Mouse (Mus musculus) limb, embryonic 12.5 days (tissue): ENCODE data around the gene Mbnl1. TPM values are rescaled to one million over a fixed set of nuclear protein-coding genes. Genes with fewer than 3 reads are reported as not detected.
A peak's percentile ranks its signal among the peaks of the same experiment; 100 is the strongest.

Experiments
- ATAC-seq: fragments of 200-750 bp; cut with Nextera tagmentation; 2 replicates; pipeline ENCODE4 v1.8.0; 2017; ENCODE audit warnings: low read depth, moderate TSS enrichment; ENCODE audit not compliant: insufficient number of reproducible peaks, insufficient read depth, low FRiP score, low TSS enrichment
- H3K27ac ChIP-seq: fragments of 300-500 bp; sonication (generic); 2 replicates; pipeline ENCODE4 v1.5.1; 2016; ENCODE audit warnings: mild to moderate bottlenecking, moderate library complexity
- H3K27me3 ChIP-seq: fragments of 300-500 bp; sonication (generic); 2 replicates; pipeline ENCODE4 v1.6.1; 2016; ENCODE audit warnings: mild to moderate bottlenecking, moderate library complexity
- H3K36me3 ChIP-seq: fragments of 300-500 bp; sonication (generic); 2 replicates; pipeline ENCODE4 v1.6.1; 2016; ENCODE audit warnings: mild to moderate bottlenecking, moderate library complexity
- H3K4me1 ChIP-seq: fragments of 300-500 bp; sonication (generic); replicated peaks from 2 replicates; pipeline ENCODE4 v1.6.1; 2016
- H3K4me2 ChIP-seq: fragments of 300-500 bp; sonication (generic); 2 replicates; pipeline ENCODE4 v1.6.1; 2016; ENCODE audit warnings: mild to moderate bottlenecking, moderate library complexity
- H3K4me3 ChIP-seq: fragments of 300-500 bp; sonication (generic); replicated peaks from 2 replicates; pipeline ENCODE4 v1.5.1; 2016; ENCODE audit warnings: mild to moderate bottlenecking
- H3K9ac ChIP-seq: fragments of 300-500 bp; sonication (generic); replicated peaks from 2 replicates; pipeline ENCODE4 v1.6.1; 2016; ENCODE audit warnings: mild to moderate bottlenecking, moderate library complexity
- H3K9me3 ChIP-seq: fragments of 300-500 bp; sonication (generic); 2 replicates; pipeline ENCODE4 v1.6.1; 2016; ENCODE audit warnings: mild to moderate bottlenecking, moderate library complexity
- WGBS: fragments of 180-500 bp; shearing (Covaris S2); methylation state at CpG from one replicate; pipeline ENCODE4 v1.1.7; 2016; 5-methylcytosine and 5-hydroxymethylcytosine counted together
- polyA plus RNA-seq: library from polyadenylated mRNA; unstranded; fragments of >200 nt; fragmentation: Nextera tagmentation; extraction: Ambion mirVana; gene quantifications from 2 replicates; pipeline ENCODE4 v1.2.1, GENCODE M21; 2016

Mbnl1 gene
- polyA plus RNA-seq, 1 experiment from 2014 or later, result 61.2 TPM

DNA sequence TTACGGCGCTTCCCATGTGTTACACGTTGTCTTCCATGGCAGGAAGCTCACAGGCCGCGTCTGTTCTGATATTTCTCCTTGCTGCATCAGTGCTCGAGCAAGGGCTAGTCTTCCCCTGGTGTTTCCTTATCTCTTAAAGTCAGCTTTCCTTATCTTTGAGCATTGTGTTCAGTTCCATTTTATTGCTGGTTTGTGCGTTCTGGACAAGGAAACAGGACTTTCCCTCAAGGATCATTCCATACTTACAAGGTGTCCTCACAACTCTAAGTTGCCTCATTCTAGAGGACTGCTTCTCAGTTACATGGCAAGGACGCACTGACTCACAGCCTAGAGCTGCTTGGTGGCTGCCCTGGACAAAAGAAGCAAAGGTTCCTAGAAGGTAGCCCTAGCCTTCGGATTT is 101.6 kb downstream of the Mbnl1 start:
- no peak for ATAC-seq
- H3K27me3 ChIP-seq, result no peaks in the 10 kb centered on the region
- H3K4me3 ChIP-seq, result no peak overlapping the region
- peaks cover 32% of the 10 kb centered on the region for H3K4me1 ChIP-seq
- H3K4me2 ChIP-seq, result no peak overlapping the region
- no peaks in the 10 kb centered on the region for H3K9me3 ChIP-seq
- H3K27ac ChIP-seq, result no peak overlapping the region
- H3K9ac ChIP-seq, result no peak overlapping the region
- 85% methylated on average over 9 of the region's 9 CpGs for WGBS
- H3K36me3 ChIP-seq, result no peaks in the 10 kb centered on the region

DNA sequence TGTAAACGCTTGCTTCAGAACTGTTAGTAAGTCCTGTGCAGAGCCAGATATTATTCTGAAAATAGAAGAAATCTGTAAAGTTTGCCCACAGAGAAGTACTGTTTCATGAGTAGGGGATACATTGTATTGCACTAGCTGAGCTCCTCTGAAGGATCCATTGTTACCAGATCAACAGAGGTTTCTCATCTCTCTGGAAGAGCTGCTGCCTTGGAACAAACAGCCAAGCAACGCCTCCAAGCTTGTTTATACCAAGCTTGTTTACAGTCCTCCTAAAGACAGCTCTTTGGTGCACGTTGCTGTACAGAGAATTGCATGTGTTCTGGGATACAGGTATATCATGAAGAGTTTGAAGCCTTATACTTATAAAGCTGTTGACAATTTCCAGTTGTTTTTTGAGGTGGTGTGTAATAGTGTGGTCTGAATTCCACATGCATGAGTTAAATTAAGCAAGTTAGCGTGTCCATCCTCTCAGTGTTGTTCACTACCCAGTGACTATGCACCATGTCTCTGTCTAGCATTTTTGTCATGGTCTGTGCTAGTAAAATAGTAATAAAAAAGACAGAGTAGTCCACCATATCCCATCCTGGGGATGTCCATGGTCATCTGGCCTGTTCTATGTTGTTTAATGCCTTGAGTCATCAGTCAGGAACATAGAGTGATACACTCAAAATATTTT is 102.4 kb downstream of the Mbnl1 start:
- no peak overlapping the region for H3K9ac ChIP-seq
- no peak overlapping the region for H3K27ac ChIP-seq
- H3K4me3 ChIP-seq, result no peak overlapping the region
- H3K9me3 ChIP-seq, result no peaks in the 10 kb centered on the region
- peaks cover 32% of the 10 kb centered on the region for H3K4me1 ChIP-seq
- H3K27me3 ChIP-seq, result no peaks in the 10 kb centered on the region
- ATAC-seq, result no peak
- H3K4me2 ChIP-seq, result no peak overlapping the region
- no peaks in the 10 kb centered on the region for H3K36me3 ChIP-seq
- WGBS, result 73% methylated on average over 4 of the region's 4 CpGs

DNA sequence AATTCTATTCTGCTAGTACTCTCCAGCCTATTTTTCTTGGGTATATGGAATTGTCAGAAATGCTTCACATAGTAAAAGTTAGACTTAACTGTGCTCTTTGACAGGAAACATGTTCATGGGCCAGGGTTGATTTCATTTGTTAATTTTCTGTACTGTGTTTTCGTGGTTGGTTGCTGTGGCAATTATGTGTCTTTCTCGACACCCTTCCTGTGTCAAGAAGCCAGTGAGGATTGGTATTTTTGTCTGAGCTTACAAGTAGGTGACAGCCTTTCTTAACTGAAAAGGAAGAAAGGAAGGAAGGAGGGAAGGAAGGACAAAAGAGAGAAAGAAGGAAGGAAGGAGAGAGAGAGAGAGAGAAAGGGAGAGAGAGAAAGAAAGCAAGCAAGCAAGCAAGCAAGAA is 103.3 kb downstream of the Mbnl1 start:
- Histone ChIP-seq H3K4me1 (peaks cover 41% of the 10 kb centered on the region), H3K9me3 (no peaks in the 10 kb centered on the region), H3K36me3 (no peaks in the 10 kb centered on the region), H3K4me3 (no peak overlapping the region), H3K9ac (no peak overlapping the region), H3K27me3 (no peaks in the 10 kb centered on the region), H3K27ac (0 out of 2 replicates have a peak overlapping the region, but pooled peaks have one; percentile 53), H3K4me2 (no peak overlapping the region)
- 57% methylated on average over 2 of the region's 2 CpGs for WGBS
- ATAC-seq, result no peak

DNA sequence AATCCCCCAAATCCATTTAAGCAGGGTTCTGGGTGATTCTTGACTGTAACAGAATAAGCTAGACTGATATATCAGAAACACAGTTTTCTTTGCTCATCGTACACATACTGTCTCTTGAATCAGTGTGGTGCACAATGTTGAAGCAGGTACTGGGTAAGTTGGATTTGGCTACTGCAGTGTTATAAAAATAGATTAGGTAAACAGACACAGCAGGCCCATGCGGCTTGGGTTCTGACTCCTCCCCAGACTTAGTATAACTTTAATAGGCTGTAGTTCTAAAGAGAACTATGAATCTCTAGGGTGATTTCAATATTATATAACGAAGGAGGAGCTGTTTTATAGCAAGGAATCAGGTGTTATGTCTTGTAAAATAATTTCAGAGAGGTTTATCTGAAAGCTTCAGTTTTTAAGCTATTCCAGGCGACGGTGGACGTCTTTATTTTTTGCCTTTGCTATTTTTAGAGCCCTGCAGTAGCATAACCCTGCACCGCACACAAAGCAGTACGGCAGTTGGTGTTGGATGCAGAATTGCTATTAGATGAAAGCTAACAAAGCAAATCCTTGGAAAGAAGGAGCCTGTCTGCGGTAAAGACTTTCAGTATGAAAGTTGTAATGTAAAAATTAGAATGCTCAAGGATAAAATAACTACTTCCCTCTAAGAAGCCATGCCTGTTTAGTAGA is 103.9 kb downstream of the Mbnl1 start:
- Histone ChIP-seq H3K27me3 (no peaks in the 10 kb centered on the region), H3K9ac (no peak overlapping the region), H3K4me1 (peaks cover 43% of the 10 kb centered on the region), H3K36me3 (no peaks in the 10 kb centered on the region), H3K9me3 (no peaks in the 10 kb centered on the region), H3K4me3 (no peak overlapping the region), H3K27ac (0 out of 2 replicates have a peak overlapping the region, but pooled peaks have one; percentile 53), H3K4me2 (no peak overlapping the region)
- 44% methylated on average over 9 of the region's 9 CpGs for WGBS
- ATAC-seq, result no peak

DNA sequence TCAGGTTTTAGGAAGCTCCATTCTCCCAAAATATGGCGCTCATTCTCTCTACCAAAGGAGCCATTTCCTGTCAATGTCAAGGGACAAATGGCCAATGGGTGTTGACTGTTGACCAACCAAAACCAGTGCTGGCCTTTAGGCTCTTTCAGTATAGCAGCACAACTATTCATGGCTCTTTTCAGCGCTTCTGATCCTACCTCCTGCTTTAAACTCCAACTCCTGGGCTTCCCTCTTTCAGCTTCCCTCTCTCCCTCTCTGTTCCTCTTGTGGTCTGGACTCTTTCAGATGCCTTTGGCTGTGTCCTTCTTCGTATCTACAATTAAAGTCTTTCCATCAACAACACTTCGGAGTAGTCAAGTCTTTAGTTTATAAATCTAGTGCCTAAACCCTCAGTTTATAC is 107.2 kb downstream of the Mbnl1 start:
- WGBS, result 85% methylated on average over 4 of the region's 4 CpGs
- peaks cover 57% of the 10 kb centered on the region for H3K4me1 ChIP-seq
- no peak overlapping the region for H3K27ac ChIP-seq
- H3K4me2 ChIP-seq, result no peak overlapping the region
- H3K27me3 ChIP-seq, result no peaks in the 10 kb centered on the region
- no peaks in the 10 kb centered on the region for H3K9me3 ChIP-seq
- ATAC-seq, result no peak
- no peak overlapping the region for H3K9ac ChIP-seq
- H3K4me3 ChIP-seq, result no peak overlapping the region
- no peaks in the 10 kb centered on the region for H3K36me3 ChIP-seq

DNA sequence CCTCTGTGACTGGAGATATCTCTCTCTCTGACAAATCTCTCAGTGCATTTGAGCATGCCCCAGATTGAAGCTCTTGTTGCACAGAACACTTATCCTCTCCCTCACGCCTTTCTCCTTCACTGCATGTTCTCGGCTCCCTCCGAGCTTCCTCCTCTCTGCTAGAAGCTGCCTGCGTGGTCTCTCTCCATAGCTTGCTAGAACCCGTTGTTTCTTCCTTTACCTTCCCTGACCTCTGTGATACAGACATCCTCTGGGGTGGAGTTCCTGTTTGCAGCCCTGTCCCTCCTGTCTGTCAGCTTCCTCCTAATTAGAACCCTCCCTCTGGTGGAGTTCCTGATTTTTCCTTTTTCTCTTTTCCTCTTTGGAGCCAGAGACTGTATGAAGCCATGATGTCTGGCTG is 108.1 kb downstream of the Mbnl1 start:
- Histone ChIP-seq H3K4me1 (peaks cover 50% of the 10 kb centered on the region), H3K9ac (no peak overlapping the region), H3K4me3 (no peak overlapping the region), H3K27me3 (no peaks in the 10 kb centered on the region), H3K36me3 (no peaks in the 10 kb centered on the region), H3K4me2 (no peak overlapping the region), H3K27ac (no peak overlapping the region), H3K9me3 (no peaks in the 10 kb centered on the region)
- no peak for ATAC-seq
- 44% methylated on average over 5 of the region's 5 CpGs for WGBS

DNA sequence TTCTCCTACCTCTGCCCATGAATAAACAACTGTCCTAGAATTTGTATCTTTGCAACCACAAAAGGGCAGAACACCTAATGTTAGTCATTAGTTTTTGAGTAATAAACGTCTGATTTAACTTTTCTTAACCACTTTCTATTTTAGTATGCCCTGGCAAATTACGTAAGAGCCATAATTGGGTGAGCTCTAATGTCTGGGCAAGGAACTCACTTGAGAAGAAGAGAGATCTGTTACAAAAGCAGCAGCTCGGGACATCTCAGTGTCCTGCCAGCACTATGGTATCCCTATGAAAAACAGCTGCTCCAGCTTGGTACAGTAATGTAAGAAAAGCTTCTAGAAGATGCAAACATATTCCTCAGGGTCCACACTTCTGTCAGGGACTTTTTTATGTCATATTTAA is 109.5 kb downstream of the Mbnl1 start:
- H3K27ac ChIP-seq, result no peak overlapping the region; the same call in 1 of the 2 replicates
- H3K9ac ChIP-seq, result no peak overlapping the region
- H3K4me3 ChIP-seq, result no peak overlapping the region
- H3K4me1 ChIP-seq, result peaks cover 50% of the 10 kb centered on the region
- H3K9me3 ChIP-seq, result no peaks in the 10 kb centered on the region
- no peak for ATAC-seq
- H3K27me3 ChIP-seq, result no peaks in the 10 kb centered on the region
- WGBS, result 22% methylated on average over 3 of the region's 3 CpGs
- H3K36me3 ChIP-seq, result no peaks in the 10 kb centered on the region
- H3K4me2 ChIP-seq, result no peak overlapping the region

DNA sequence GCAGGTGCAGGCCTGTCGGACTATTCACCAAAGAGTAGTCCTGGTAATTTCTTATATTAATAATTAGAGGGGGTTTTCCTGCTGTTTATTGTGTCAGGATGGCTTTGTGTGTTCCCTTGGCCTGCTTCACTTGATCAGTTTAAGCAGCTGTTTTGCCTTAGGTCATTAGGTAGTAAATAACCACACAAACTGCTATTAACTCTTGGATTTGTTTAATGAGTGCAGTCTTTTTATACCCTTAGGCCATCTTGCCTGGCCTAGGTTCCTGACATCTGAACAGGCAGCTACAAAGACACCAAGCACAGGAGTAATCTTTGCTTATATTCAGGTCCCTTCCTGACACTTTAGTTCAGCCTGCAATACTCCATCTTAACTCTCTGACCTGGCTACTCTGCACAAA is 110.0 kb downstream of the Mbnl1 start:
- 29% methylated on average over 1 of the region's 1 CpGs for WGBS
- no peak overlapping the region for H3K9ac ChIP-seq
- ATAC-seq, result no peak
- H3K27me3 ChIP-seq, result no peaks in the 10 kb centered on the region
- H3K9me3 ChIP-seq, result no peaks in the 10 kb centered on the region
- no peak overlapping the region for H3K4me3 ChIP-seq
- peaks cover 49% of the 10 kb centered on the region for H3K4me1 ChIP-seq
- no peak overlapping the region for H3K4me2 ChIP-seq
- H3K27ac ChIP-seq, result 0 out of 2 replicates have a peak overlapping the region, but pooled peaks have one; percentile 56
- H3K36me3 ChIP-seq, result no peaks in the 10 kb centered on the region

DNA sequence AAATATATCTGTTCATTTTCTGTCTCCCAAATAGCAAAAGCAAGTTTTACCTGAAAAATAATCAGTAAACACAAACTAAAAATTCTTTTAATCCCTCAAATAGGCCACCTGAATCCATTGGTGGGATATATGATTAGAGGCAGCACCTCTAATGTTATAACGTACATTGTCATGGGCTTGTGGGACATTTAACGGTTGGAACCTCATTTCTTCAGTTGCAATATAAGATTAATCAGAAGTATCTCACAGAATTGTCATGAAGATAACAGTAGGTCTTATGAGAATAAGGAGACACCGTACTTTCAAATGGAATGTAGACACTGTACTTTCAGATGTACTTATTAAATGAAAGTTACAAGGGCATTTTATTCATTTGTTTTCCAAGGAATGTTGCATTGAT is 112.1 kb downstream of the Mbnl1 start:
- Histone ChIP-seq H3K4me1 (peaks cover 53% of the 10 kb centered on the region), H3K4me2 (no peak overlapping the region), H3K27ac (no peak overlapping the region), H3K9me3 (no peaks in the 10 kb centered on the region), H3K27me3 (no peaks in the 10 kb centered on the region), H3K4me3 (no peak overlapping the region), H3K9ac (no peak overlapping the region), H3K36me3 (no peaks in the 10 kb centered on the region)
- no peak for ATAC-seq
- 92% methylated on average over 3 of the region's 3 CpGs for WGBS

DNA sequence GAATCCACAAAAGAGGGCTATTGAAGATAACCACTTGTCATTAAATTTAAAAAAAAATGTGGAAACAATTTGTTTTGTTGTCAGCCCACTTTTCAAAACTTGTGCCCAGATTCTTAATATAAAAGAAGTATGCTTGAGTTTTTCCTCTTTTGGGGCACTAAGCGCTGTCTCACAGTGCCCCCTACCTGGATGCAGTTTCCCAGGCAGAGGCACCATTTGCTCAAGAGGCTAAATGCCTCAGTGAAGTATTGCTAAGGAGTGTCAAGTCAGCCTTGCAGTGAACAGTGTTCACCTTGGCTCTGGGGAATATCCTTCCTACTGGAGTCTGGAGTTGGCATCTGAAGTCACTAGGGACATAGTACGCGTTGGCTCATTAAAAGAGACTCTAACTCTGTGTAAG is 113.4 kb downstream of the Mbnl1 start:
- Histone ChIP-seq H3K4me1 (peaks cover 50% of the 10 kb centered on the region), H3K36me3 (no peaks in the 10 kb centered on the region), H3K4me2 (no peak overlapping the region), H3K27me3 (no peaks in the 10 kb centered on the region), H3K27ac (no peak overlapping the region), H3K4me3 (no peak overlapping the region), H3K9ac (no peak overlapping the region), H3K9me3 (no peaks in the 10 kb centered on the region)
- no peak for ATAC-seq
- 90% methylated on average over 3 of the region's 3 CpGs for WGBS

DNA sequence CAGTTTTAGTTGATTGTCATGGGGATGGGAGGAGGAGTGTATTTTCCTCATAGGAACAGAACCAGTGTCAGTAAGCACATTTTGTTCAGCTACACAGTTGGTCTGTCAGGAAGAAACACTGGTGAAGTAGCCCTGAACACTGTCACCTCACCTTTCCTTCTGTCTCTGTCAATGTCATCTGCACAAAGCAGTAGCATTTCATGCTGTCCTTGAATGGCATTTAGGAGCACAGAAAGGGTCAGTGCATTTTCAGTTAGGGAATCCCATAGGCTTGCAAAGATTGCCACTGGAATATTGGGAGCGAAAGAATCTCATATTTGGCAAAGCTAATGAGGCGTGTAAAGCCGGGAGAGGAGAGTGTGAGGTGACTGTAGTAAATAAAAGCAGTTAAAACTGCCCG is 114.5 kb downstream of the Mbnl1 start:
- H3K27me3 ChIP-seq, result no peaks in the 10 kb centered on the region
- no peak for ATAC-seq
- WGBS, result 59% methylated on average over 4 of the region's 4 CpGs
- no peaks in the 10 kb centered on the region for H3K9me3 ChIP-seq
- no peak overlapping the region for H3K27ac ChIP-seq
- H3K36me3 ChIP-seq, result no peaks in the 10 kb centered on the region
- no peak overlapping the region for H3K4me3 ChIP-seq
- no peak overlapping the region for H3K4me2 ChIP-seq
- peaks cover 52% of the 10 kb centered on the region for H3K4me1 ChIP-seq
- H3K9ac ChIP-seq, result no peak overlapping the region

DNA sequence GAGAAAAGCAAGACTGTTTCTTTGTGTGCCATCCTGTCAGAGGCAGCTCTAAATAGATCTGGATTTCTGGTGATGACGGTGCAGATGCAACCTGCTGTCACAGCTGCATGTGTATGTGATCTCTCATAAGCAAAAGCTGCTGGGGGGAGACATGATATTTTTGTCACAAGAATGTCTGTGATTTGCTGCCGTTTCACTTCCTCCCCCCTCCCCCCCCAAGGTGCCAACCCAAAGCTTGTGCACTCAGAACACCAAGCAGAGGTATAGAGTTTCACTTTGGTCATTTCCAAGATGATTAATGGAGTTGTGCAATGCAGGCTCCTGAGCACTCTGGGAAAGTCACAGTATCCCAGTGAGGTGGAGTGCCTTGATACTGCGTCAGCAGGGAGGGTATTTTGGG is 116.7 kb downstream of the Mbnl1 start:
- WGBS, result 47% methylated on average over 3 of the region's 3 CpGs

More for the DNA sequence above, 116.7 kb downstream of the Mbnl1 start:
- no peaks in the 10 kb centered on the region for H3K27me3 ChIP-seq
- H3K4me3 ChIP-seq, result no peak overlapping the region
- no peaks in the 10 kb centered on the region for H3K36me3 ChIP-seq
- H3K9me3 ChIP-seq, result no peaks in the 10 kb centered on the region
- peaks cover 54% of the 10 kb centered on the region for H3K4me1 ChIP-seq
- H3K9ac ChIP-seq, result no peak overlapping the region
- no peak overlapping the region for H3K27ac ChIP-seq
- no peak overlapping the region for H3K4me2 ChIP-seq
- ATAC-seq, result 0 out of 2 replicates have a peak, but pooled peaks have one; percentile 24
